Mouse (Mus musculus): ENCODE measurements around the gene Cdyl.

DNA sequence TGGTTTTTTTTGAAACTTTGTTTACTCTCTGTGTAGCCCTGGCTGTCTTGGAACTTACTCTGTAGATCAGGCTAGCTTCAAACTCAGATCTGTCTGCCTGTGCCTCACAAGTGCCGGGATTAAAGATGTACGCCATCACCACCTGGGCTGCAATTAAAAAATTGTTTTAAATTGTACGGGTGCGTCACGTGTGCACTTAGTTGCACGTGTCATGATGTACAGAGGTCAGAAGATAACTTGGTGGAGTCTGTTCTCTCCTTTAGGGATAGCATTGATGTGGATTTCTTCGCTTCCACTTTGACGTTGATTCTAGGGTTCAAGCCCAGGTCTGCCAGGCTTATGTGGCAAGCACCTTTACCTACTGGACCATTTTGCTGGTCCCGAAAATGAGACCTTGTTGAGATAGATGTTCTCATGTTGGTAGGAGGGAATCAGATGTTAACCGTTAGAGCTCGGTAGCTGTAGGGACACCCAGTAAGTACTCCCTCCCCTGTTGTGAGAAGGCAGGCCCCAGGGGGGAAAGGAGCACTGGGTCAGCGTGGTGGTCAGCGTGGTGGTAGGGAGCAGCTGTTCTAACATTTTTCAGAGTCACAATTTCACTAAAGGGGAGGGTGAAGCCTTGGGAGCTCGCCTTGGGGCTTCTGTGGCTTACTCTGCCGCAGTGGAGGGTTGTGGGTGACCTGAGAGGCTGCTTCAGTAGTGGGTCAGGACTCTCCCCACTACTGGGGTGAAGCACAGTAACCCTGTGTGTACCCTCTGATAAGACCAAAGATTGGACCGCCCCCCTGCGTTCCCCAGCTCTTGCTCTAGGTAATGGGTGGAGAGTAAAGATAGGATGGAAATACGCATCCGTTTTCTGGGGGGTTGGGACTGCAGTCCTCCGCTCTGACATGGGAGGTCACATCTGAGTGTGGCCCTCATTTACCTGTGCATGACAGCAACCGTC lies 97.0 kb downstream of the Cdyl start:
- no peak for TF ChIP-seq CTCF (conservative IDR thresholded peaks at IDR 0.05; ENCODE audit: insufficient read depth, insufficient read length, low read depth, low read length)
- no peak for TF ChIP-seq POLR2A (IDR thresholded peaks at IDR 0.05; ENCODE audit: low read depth, low read length)

All from kidney, adult 2 months (tissue).